Mouse (Mus musculus) kidney, adult 2 months (tissue): ENCODE data around the gene Galr2.

Experiments
- CTCF ChIP-seq: fragments of 200-500 bp; conservative IDR thresholded peaks from 2 replicates; pipeline ENCODE4 v1.5.1; 2011; ENCODE audit warnings: low read depth, mild to moderate bottlenecking, control low read depth, low read length, moderate library complexity, mixed read lengths; ENCODE audit not compliant: insufficient read depth, insufficient read length
- POLR2A ChIP-seq: fragments of 200-500 bp; IDR thresholded peaks from one replicate; pipeline ENCODE4 v1.6.1; 2011; ENCODE audit warnings: low read depth, low read length, control low read depth

DNA sequence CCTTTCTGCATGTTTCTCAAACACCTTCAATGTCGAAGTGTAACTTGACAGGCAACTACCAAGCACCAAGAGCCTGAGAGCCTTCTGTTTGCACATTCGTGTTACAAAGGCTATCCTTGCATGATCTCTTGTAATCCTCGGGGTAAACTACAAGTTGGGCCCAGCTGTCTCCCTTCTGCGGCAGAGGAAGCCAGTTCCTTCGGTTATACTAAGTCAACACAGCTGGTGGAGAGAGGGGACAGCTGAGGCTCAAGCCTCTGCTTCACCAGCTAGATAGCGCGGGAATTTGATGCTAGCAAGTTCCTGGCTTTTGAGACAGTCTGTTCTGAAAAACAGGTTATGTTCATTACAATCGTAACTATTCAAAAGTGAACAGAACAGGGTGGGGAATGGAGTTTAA lies 31.6 kb downstream of the Galr2 start:
- no peak for TF ChIP-seq CTCF
- no peak for TF ChIP-seq POLR2A
